Mouse (Mus musculus): ENCODE results near the gene Lrp8. TPM values are rescaled to one million over a fixed set of nuclear protein-coding genes. Genes with fewer than 3 reads are reported as not detected.

The Lrp8 gene
- total RNA-seq (2023): 21.3 and 40.4 TPM in 2 replicates

DNA sequence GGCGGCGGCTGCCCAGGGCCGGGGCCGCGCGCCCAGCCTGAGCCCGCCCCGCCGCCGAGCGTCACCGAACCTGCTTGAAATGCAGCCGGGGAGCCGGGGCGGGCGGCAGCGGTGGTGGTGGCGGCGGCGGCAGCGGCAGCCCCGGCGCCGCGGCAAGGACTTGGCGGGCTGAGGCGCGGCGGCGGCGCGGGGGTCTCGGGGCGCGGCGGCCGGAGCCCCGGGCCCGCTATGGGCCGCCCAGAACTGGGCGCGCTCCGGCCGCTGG lies at the start of gene Lrp8:
Gene Lrp8, plus strand, starts transcription at position 77 of the 265 bp plus-strand sequence.

DNA sequence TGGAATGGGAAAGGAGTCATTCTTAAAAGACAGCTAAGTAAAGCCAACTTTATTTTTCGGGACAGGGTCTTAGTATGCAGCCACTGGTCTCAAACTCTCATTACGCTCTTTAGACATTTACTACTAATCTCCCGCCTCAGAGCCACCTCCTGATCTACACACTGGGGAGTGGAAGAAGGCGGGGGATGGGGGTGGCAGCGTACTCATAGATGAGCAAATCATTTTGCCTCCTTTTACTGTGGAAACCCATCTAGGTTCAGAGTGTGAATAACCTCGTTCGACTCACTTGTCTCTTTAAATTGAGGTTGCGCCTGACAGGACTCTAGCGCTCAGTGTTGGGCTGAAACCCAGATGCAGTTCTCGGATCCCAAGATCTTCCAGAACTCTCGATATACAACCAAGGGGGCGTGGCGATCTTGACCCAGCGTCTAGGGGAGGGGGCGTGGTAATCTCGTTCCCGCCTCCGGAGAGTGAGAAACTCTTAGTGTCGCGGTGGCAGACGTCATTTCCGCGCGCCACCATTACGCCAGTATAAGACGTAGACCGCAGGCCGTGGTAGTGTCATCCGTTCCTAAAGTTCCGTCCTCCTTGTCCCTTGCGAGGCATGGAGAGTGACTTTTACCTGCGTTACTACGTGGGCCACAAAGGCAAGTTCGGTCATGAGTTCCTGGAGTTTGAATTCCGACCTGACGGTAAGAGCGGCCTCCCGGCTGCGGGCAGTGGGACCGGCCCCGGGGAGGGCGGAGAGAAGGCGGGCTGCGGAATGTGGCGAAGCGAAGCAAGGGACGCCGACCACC lies 77.4 kb downstream of the Lrp8 start, which contains the start of gene Magoh:
Gene Magoh, plus strand, starts transcription at position 502 of the 797 bp plus-strand sequence.

DNA sequence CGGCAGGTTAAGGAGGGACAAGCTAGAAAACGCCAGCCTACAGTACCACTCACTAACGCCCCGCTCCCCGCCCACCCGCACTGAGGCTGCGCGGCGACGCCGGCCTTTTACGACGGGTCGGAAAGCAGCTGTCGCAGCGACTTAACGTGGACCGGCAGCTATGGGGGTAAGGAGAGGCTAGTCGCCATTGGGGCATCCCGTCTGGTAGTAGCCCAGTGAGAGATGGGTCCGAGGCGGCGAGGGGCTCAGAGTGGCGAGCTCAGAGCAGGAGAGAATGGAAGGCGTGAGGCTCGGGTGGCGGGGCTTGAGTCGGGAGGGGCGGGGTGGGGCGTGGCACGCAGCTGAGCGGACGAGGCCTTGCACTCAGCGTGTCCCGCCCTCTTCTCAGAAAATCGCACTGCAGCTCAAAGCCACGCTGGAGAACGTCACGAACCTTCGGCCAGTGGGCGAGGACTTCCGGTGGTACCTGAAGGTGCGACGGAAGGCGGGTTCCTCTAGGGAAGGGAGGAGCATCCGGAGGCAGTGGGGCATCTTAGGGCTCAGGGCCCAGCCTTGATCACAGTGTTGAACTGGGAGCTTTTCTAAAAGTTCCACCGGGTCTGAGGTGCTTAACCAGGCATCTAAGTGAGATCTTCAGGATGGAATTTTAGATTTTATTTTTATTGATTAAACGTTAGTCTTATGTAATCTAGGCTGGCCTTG lies 87.8 kb downstream of the Lrp8 start, which contains the start of gene 0610037L13Rik:
Gene 0610037L13Rik, plus strand, starts transcription at position 83 of the 702 bp plus-strand sequence.

DNA sequence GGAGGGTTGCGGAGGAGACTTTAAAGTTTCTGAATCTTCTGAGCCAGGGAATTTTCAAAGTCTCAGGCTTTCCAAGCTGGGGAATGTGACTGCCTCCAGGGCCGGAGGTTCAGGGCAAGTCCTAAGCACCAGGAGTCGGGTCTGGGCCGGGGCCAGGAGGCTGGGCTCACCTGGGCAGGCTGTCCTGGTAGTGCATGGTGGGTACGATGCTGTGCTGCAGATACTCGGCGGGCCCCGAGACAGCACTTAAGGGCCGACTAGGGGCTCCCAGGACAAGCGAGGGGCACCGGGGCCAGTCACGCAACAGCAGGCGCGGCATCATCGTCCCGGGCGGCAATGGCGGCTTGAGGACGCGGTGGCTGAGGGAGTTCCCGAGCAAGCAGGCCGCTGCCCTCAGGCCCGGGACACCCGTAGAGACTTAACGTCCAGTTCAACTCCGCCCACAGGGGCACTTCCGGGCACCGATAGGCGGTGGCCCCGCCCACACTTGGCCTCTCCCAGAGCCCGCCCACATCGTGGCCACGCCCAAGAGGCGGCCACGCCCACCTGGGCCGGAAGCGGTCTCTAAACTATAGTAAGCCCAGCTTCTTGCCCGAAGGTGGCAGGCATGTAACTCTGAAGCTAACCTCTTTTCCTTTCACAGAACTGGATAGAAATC lies 121.2 kb downstream of the Lrp8 start, which contains the start of gene Cpt2:
Gene Cpt2, minus strand, starts transcription at position 466 of the 658 bp plus-strand sequence.

Other genes with a start within 250 kb of the Lrp8 start
- not detected in 2 replicates for gene Dmrtb1, start 118.0 kb upstream of the Lrp8 start, total RNA-seq (2023)
- gene Magoh, start 77.5 kb downstream of the Lrp8 start, total RNA-seq (2023): 78.7 and 84.4 TPM in 2 replicates
- 18.6 and 25.5 TPM in 2 replicates for gene 0610037L13Rik, start 87.6 kb downstream of the Lrp8 start, total RNA-seq (2023)
- 9.8 and 11.1 TPM in 2 replicates for gene Cpt2, start 121.3 kb downstream of the Lrp8 start, total RNA-seq (2023)
- gene Slc1a7, start 166.1 kb downstream of the Lrp8 start, total RNA-seq (2023): not detected in 2 replicates